Mouse (Mus musculus) forebrain, embryonic 14.5 days (tissue): Measurements from ENCODE around the gene Nbl1. TPM values are rescaled to one million over a fixed set of nuclear protein-coding genes. Genes with fewer than 3 reads are reported as not detected.
A peak's percentile ranks its signal among the peaks of the same experiment; 100 is the strongest.

ENCODE experiments used
- ATAC-seq: fragments of 200-750 bp; cut with Nextera tagmentation; 2 replicates; pipeline ENCODE4 v1.8.0; 2017; ENCODE audit warnings: mild to moderate bottlenecking, moderate library complexity
- DNase-seq: peaks from one replicate; pipeline ENCODE4 v3.0.0-alpha.2; 2015; ENCODE audit warnings: low spot score
- H3K27ac ChIP-seq: fragments of 300-500 bp; sonication (generic); 2 replicates; pipeline ENCODE4 v1.5.1; 2014; ENCODE audit warnings: low read depth, mild to moderate bottlenecking, control low read depth, low read length, moderate library complexity
- H3K27me3 ChIP-seq: fragments of 300-500 bp; sonication (generic); replicated peaks from 2 replicates; pipeline ENCODE4 v1.6.1; 2014; ENCODE audit warnings: low read length, control low read depth, mixed read lengths; ENCODE audit not compliant: control insufficient read depth, insufficient read depth
- H3K36me3 ChIP-seq: fragments of 300-500 bp; sonication (generic); 2 replicates; pipeline ENCODE4 v1.6.1; 2014; ENCODE audit warnings: low read length, control low read depth; ENCODE audit not compliant: control insufficient read depth, insufficient read depth
- H3K4me1 ChIP-seq: fragments of 300-500 bp; sonication (generic); 2 replicates; pipeline ENCODE4 v1.6.1; 2014; ENCODE audit warnings: antibody characterized with exemption, low read length, control low read depth; ENCODE audit not compliant: control insufficient read depth, insufficient read depth
- H3K4me2 ChIP-seq: fragments of 300-500 bp; sonication (generic); 2 replicates; pipeline ENCODE4 v1.6.1; 2014; ENCODE audit warnings: mild to moderate bottlenecking, control low read depth, low read length
- H3K4me3 ChIP-seq: fragments of 300-500 bp; sonication (generic); 2 replicates; pipeline ENCODE4 v1.5.1; 2014; ENCODE audit warnings: low read depth, low read length, control low read depth
- H3K9ac ChIP-seq: fragments of 300-500 bp; sonication (generic); 2 replicates; pipeline ENCODE4 v1.6.1; 2014; ENCODE audit warnings: mild to moderate bottlenecking, low read length, control low read depth, moderate library complexity
- H3K9me3 ChIP-seq: fragments of 300-500 bp; sonication (generic); replicated peaks from 2 replicates; pipeline ENCODE4 v1.6.1; 2016; ENCODE audit warnings: low read length, control low read depth, mixed read lengths; ENCODE audit not compliant: control insufficient read depth
- WGBS: fragments of 180-500 bp; shearing (Covaris S2); extraction: QIAGEN DNeasy Blood & Tissue Kit; methylation state at CpG from one replicate; pipeline ENCODE4 v1.1.7; 2014; 5-methylcytosine and 5-hydroxymethylcytosine counted together
- polyA plus RNA-seq: library from polyadenylated mRNA; unstranded; fragments of >200 nt; fragmentation: Nextera tagmentation; extraction: Ambion mirVana; gene quantifications from 2 replicates; pipeline ENCODE4 v1.2.1, GENCODE M21; 2014

Nbl1 gene
- polyA plus RNA-seq, 1 experiment from 2014 or later: 22.3 TPM

DNA sequence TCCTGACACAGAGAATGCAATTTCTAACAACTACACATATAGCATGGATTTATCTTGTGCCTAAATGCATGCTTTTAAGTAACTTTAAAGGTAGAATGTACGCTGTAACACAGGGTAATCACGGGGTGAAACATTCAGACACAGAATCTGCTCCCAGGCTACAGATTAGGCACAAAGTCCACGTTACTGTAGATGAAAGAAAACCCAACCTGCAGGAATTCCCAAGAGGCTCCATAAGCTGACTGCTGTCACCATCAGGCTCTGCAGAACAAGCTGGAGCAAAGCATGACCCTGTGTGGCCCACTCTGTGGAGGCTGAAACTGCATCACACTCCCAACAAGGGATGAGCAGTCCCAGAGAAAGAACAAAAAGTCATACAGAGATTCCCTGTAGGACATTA lies 19.7 kb upstream of the Nbl1 start:
- no peaks in the 10 kb centered on the region for H3K9me3 ChIP-seq
- no peaks in the 10 kb centered on the region for H3K27me3 ChIP-seq
- no peak for ATAC-seq

DNA sequence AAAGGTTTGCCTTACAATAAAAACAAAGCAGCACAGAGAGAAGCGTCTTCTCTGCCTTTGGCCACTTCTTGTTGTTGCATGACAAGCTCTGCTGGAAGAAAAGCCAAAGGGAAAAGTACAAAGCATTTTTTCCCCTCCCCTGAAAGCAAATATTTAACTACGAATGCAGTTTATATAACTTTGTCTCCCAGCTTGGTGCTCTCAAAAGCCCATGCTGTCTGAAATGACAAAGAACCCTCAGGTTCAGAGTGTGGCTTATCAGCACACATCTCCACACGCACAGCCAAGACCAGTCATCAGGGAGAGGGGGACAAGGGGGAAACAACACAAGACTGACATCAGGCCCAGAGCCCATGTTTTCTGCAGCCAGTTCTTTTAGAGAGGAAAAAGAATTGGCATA lies 18.6 kb upstream of the Nbl1 start:
- H3K4me3 ChIP-seq: no peak overlapping the region
- H3K27me3 ChIP-seq: no peaks in the 10 kb centered on the region
- H3K9ac ChIP-seq: no peak overlapping the region
- H3K27ac ChIP-seq: no peak overlapping the region
- DNase-seq: no peak
- no peak for ATAC-seq
- no peaks in the 10 kb centered on the region for H3K9me3 ChIP-seq
- 77% methylated on average over 3 of the region's 3 CpGs for WGBS
- 0 out of 2 replicates have a peak, but pooled peaks cover 4% of the 10 kb centered on the region for H3K4me1 ChIP-seq
- H3K36me3 ChIP-seq: no peaks in the 10 kb centered on the region
- no peak overlapping the region for H3K4me2 ChIP-seq

More for the DNA sequence above, 19.7 kb upstream of the Nbl1 start:
- H3K4me1 ChIP-seq: 0 out of 2 replicates have a peak, but pooled peaks cover 5% of the 10 kb centered on the region
- H3K9ac ChIP-seq: no peak overlapping the region
- no peak overlapping the region for H3K4me2 ChIP-seq
- 87% methylated on average over 3 of the region's 3 CpGs for WGBS
- H3K36me3 ChIP-seq: no peaks in the 10 kb centered on the region
- no peak overlapping the region for H3K4me3 ChIP-seq
- no peak for DNase-seq
- H3K27ac ChIP-seq: no peak overlapping the region

DNA sequence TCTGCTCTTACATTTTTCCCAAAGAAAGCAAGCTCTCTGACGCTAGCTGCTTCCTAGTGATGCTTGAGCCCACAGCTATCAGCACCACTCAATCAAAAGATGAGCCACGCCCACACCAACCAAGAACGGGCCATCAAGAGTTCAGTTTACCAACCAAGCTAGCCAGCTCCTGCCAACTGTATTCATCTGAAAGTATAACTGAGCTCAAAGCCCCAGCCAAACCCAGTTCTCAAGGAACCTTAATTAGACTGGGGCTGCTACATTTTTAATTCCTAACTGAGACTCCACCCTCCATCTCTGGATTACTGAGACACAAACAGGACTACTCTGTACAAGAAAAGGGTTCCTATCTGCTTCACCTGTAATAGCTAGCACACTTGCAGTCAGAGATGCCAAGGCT lies 18.1 kb upstream of the Nbl1 start:
- no peaks in the 10 kb centered on the region for H3K9me3 ChIP-seq
- no peaks in the 10 kb centered on the region for H3K36me3 ChIP-seq
- H3K9ac ChIP-seq: no peak overlapping the region
- no peak overlapping the region; the same call in 1 of the 2 replicates for H3K27ac ChIP-seq
- WGBS: 71% methylated on average over 3 of the region's 3 CpGs
- 0 out of 2 replicates have a peak, but pooled peaks cover 3% of the 10 kb centered on the region for H3K4me1 ChIP-seq
- ATAC-seq (no peak), DNase-seq (no peak)
- H3K4me2 ChIP-seq: no peak overlapping the region
- no peak overlapping the region for H3K4me3 ChIP-seq
- H3K27me3 ChIP-seq: no peaks in the 10 kb centered on the region

DNA sequence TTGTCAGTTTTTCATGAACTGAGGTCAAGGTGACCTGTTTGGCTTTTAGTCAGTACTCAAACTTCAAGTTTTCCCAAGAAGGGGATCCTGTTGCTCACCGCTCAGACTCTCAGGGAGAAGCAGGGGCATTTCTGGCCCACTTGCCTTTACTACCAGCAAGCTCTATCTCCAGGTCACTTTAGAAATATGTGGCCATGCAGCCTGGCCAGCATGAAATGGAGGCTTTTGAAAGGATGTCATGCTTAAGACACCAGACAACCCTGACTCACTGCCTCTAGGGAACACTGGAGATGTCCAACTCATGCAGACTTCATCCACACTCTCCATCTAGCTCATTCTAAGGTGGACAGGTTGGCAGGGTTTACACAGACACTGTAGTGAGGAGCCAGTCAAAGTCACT lies 12.7 kb upstream of the Nbl1 start:
- Histone ChIP-seq H3K36me3 (peaks cover 28% of the 10 kb centered on the region), H3K4me2 (no peak overlapping the region), H3K9ac (no peak overlapping the region), H3K27me3 (no peaks in the 10 kb centered on the region), H3K9me3 (no peaks in the 10 kb centered on the region), H3K27ac (no peak overlapping the region), H3K4me3 (no peak overlapping the region), H3K4me1 (no peaks in the 10 kb centered on the region)
- WGBS: 94% methylated on average over 1 of the region's 1 CpGs
- ATAC-seq: no peak
- DNase-seq: no peak

DNA sequence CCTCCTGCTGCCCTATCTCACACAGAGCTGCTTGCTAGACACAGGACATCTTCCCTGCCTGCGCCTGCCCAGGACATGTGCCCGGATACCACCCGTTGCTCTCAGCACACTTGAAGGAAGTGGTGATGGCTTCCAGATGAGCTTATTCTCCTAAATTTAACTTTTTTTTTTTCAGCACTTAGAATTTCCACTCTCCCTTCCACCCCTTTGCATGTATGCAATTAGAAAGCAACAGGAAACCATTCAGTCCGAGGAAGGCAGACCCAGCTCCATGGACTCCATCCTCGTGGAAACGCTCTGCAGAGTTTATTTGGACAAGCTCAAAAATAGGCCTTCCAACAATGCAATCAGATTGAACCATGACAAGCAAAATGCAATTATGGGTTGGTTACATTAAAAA lies 8.8 kb upstream of the Nbl1 start:
- no peak overlapping the region for H3K4me3 ChIP-seq
- no peak overlapping the region for H3K4me2 ChIP-seq
- WGBS: 84% methylated on average over 6 of the region's 6 CpGs
- H3K4me1 ChIP-seq: no peaks in the 10 kb centered on the region
- H3K9me3 ChIP-seq: no peaks in the 10 kb centered on the region
- DNase-seq: no peak
- ATAC-seq: no peak
- H3K36me3 ChIP-seq: peaks cover 28% of the 10 kb centered on the region
- H3K9ac ChIP-seq: no peak overlapping the region
- no peaks in the 10 kb centered on the region for H3K27me3 ChIP-seq
- no peak overlapping the region for H3K27ac ChIP-seq

DNA sequence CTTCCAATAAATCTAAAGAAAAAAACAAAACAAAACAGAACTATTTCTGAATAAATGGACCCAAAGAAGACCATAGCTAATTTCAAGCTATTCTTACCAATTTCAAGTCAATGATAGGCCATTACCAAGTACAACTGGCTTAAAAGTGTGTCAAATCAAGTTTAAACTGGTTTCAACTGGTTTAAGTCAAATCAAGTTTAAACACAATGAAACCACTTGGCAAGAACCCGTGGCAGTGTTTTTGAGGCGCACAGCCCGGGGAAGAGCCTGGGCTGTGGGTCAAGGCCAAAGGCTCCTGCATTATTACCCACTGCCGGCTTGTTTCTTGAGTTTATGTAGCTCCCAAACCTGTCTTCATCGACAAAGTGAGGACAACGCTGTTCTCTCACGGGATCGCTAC lies 7.5 kb upstream of the Nbl1 start:
- Histone ChIP-seq H3K36me3 (peaks cover 28% of the 10 kb centered on the region), H3K27ac (no peak overlapping the region), H3K4me2 (no peak overlapping the region), H3K27me3 (no peaks in the 10 kb centered on the region), H3K9me3 (no peaks in the 10 kb centered on the region), H3K9ac (no peak overlapping the region), H3K4me3 (no peak overlapping the region), H3K4me1 (no peaks in the 10 kb centered on the region)
- WGBS: 91% methylated on average over 8 of the region's 8 CpGs
- DNase-seq (no peak), ATAC-seq (no peak)

DNA sequence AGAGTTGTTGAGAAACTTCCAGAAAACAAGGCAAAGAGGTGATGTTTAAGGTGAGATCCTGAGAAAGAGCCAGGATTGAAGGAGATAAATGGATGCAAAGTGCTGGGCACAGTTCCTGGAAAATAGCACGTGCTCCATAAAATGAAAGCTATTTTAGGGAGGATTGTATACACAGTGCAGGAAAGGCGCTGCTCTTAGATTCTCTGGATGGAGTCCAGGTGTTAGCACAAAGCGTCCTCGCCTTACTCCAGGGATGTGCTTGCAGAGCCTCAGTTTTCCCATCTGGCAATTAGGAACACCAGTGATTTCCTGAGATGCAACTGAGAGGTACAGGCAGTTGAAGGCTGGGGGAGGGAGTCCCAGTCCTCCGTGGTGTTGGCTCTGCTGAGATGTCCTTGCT lies 3.4 kb upstream of the Nbl1 start:
- no peak overlapping the region for H3K9ac ChIP-seq
- WGBS: 67% methylated on average over 5 of the region's 5 CpGs
- H3K9me3 ChIP-seq: no peaks in the 10 kb centered on the region
- no peak overlapping the region for H3K4me3 ChIP-seq
- ATAC-seq (no peak), DNase-seq (no peak)
- peaks cover 17% of the 10 kb centered on the region for H3K27me3 ChIP-seq
- H3K27ac ChIP-seq: no peak overlapping the region
- no peaks in the 10 kb centered on the region for H3K36me3 ChIP-seq
- H3K4me1 ChIP-seq: peaks cover 7% of the 10 kb centered on the region; the same call in 1 of the 2 replicates
- no peak overlapping the region for H3K4me2 ChIP-seq

DNA sequence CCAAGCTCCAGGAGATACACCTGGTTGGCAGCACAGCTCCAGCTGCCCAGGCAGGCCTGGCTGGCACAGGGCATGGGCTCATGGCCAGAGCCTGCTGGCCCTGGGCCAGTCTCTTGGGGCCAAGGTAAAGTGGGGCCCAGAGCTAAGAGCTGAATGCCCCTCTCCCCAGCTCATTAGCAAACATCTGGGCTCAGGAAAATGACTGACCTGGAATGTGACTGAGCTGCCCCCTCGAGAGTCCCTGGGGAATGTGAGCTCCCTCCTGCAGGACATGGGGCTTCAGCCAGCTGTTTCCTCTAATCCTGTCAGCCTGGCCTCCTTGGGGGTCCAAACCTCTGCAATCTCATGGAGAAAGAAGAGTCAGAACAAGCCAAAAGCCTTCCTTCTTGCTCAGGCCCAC lies 2.6 kb upstream of the Nbl1 start:
- Histone ChIP-seq H3K9ac (no peak overlapping the region), H3K27ac (no peak overlapping the region), H3K4me3 (no peak overlapping the region), H3K9me3 (no peaks in the 10 kb centered on the region), H3K4me2 (no peak overlapping the region), H3K4me1 (peaks cover 7% of the 10 kb centered on the region; the same call in 1 of the 2 replicates), H3K36me3 (no peaks in the 10 kb centered on the region), H3K27me3 (peaks cover 25% of the 10 kb centered on the region)
- ATAC-seq (no peak), DNase-seq (no peak)
- 31% methylated on average over 1 of the region's 1 CpGs for WGBS

DNA sequence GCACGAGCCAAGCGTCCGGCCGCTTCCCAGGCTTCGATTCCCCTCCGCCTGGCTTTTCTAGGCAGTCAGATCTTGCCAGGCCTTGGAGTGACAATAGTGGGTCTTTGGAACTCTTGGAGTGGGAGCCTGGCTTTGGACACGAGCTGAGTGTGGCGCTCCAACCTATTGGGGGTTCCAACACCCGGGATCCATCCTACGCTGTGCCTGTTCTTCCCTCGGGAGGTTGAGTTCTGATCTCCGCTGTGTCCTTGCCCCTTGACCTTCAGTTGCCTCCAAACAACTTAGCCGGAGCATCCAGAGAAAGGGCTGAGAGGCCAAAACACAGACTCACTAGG lies 370 bp upstream of the Nbl1 start:
- Histone ChIP-seq H3K27ac (no peak overlapping the region), H3K4me2 (peak overlapping the region; percentile 85), H3K27me3 (peaks cover 27% of the 10 kb centered on the region), H3K36me3 (no peaks in the 10 kb centered on the region), H3K4me3 (peak overlapping the region; percentile 48), H3K9ac (peak overlapping the region; percentile 62), H3K4me1 (peaks cover 7% of the 10 kb centered on the region; the same call in 1 of the 2 replicates), H3K9me3 (no peaks in the 10 kb centered on the region)
- ATAC-seq: no peak
- WGBS: 25% methylated on average over 13 of the region's 13 CpGs
- DNase-seq: no peak
